Mouse (Mus musculus): ENCODE results near the gene Mettl1. TPM values are rescaled to one million over a fixed set of nuclear protein-coding genes. Genes with fewer than 3 reads are reported as not detected.
A peak's percentile ranks its signal among the peaks of the same experiment; 100 is the strongest.

Mettl1 gene
- polyA plus RNA-seq, 1 experiment = 24.3 TPM

DNA sequence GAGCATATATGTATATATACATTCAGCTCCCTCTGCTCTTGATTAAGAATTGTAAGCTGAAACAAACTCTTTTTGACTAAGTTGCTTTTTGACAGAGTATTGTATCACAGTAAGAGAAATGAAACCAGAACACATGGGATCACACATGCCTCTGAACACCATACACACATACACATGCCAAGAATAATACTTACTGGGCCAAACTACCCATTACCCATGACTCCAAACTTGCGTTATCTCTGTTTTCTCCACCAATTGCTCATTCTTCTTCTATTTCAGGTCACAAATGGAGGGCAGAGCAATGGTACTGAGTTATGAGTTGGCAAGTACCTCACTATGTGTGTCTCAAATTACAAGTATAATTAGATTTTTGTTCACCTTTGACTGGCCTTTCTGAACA, 32.8 kb downstream of the Mettl1 start:
- Histone ChIP-seq H3K27ac (ENCODE audit: insufficient read depth, low read length) (no peak overlapping the region), H3K4me1 (ENCODE audit: control insufficient read depth, insufficient read depth, low read length) (0 out of 2 replicates have a peak, but pooled peaks cover 1% of the 10 kb centered on the region), H3K4me3 (ENCODE audit: insufficient read depth, low read length) (no peak overlapping the region)
- no peak for TF ChIP-seq CTCF (IDR thresholded peaks at IDR 0.05; ENCODE audit: borderline replicate concordance, insufficient read depth, low read length)
- TF ChIP-seq POLR2A (IDR thresholded peaks at IDR 0.05; ENCODE audit: low read depth, low read length) = no peak

DNA sequence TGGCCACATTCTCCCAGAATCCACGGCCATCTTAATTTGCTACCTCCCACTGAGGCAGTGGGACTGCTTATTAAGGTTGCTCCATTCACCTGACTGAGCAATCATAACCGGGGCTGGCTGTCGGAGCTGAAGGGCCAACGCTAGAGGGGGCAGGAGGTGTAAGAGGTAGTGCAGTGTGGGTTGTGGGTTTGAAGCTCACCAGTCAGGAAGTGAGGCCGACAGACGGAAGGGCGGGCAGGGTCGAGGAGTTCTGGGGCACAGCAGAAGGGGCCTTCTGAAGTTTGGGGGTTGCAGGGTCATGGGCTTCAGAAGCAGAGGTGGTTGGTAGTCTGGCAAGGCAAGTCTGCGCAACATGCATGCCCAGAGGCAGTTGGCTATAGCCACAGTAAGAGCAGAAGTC, 33.9 kb downstream of the Mettl1 start, which contains the start of gene Agap2:
Agap2 (plus strand) TSS at position 205 of the 400 bp plus-strand sequence.
- TF ChIP-seq POLR2A (IDR thresholded peaks at IDR 0.05; ENCODE audit: low read depth, low read length) (no peak), CTCF (IDR thresholded peaks at IDR 0.05; ENCODE audit: borderline replicate concordance, insufficient read depth, low read length) (no peak)
- 0 out of 2 replicates have a peak, but pooled peaks cover 1% of the 10 kb centered on the region for H3K4me1 ChIP-seq (ENCODE audit: control insufficient read depth, insufficient read depth, low read length)
- H3K4me3 ChIP-seq (ENCODE audit: insufficient read depth, low read length) = no peak within 1 kb of the TSS
- no peak within 1 kb of the TSS for H3K27ac ChIP-seq (ENCODE audit: insufficient read depth, low read length)

DNA sequence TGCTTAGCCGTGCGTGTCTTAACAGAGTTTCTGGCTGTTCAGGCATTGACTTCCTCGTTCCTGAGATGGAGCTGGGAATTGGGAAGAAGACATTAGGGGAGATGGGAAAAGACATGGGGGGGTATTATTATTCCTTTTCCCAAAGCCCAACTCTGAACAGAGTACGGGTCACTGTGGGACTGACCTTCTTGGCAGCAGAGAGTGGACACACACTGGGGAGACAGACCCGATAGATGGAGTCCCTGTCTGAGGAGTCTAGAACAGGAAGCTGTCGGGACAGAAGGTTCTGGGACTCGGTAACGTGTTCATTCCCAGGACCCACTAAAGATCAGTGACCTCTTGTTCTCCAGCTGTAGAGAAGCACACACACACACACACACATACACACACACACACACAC, 34.4 kb downstream of the Mettl1 start:
- no peak overlapping the region for H3K27ac ChIP-seq (ENCODE audit: insufficient read depth, low read length)
- H3K4me3 ChIP-seq (ENCODE audit: insufficient read depth, low read length) = no peak overlapping the region
- 0 out of 2 replicates have a peak, but pooled peaks cover 1% of the 10 kb centered on the region for H3K4me1 ChIP-seq (ENCODE audit: control insufficient read depth, insufficient read depth, low read length)
- no peak for TF ChIP-seq POLR2A (IDR thresholded peaks at IDR 0.05; ENCODE audit: low read depth, low read length)
- TF ChIP-seq CTCF (IDR thresholded peaks at IDR 0.05; ENCODE audit: borderline replicate concordance, insufficient read depth, low read length) = no peak

DNA sequence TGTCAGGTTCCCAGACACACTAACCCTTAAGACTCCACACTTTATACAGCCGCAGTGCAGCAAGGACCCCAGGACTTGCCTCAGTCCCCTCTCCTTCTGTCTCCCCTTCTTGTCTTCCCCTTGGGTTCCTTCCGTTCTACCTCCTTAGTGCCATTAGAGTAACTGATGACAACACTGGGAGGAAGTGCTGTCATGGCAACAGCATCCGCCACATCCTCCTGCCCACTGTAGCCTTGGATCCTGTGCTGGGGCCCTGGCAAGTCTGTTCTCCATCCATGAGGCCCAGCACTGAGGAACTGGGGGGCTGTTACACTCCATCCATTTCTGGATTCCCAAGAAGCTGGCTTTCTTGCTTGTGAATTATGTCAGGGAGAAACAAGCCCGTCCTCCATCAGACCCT, 34.9 kb downstream of the Mettl1 start:
- H3K4me1 ChIP-seq (ENCODE audit: control insufficient read depth, insufficient read depth, low read length) = 0 out of 2 replicates have a peak, but pooled peaks cover 1% of the 10 kb centered on the region
- H3K4me3 ChIP-seq (ENCODE audit: insufficient read depth, low read length) = no peak overlapping the region
- no peak overlapping the region for H3K27ac ChIP-seq (ENCODE audit: insufficient read depth, low read length)
- no peak for TF ChIP-seq POLR2A (IDR thresholded peaks at IDR 0.05; ENCODE audit: low read depth, low read length)

DNA sequence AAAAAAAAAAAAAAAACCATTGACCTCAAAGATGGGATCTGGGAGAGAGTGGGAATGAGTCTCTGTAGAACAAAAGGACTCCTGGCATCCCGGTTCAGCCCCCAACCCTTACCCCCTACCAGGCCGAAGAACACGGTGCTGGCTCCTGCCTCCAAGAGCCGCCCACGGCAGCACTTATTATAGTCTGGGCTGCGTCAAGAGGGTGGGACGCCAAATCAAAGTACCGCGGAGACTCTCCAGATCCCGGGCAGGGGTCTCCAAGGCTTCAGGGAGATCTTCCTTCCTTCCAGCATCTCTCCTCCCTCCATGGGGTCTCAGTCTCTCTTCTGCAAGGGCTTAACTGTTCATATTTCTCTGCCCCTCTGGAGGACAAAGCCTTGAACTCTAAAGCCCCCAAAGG, 36.3 kb downstream of the Mettl1 start:
- no peak overlapping the region for H3K4me3 ChIP-seq (ENCODE audit: insufficient read depth, low read length)
- H3K27ac ChIP-seq (ENCODE audit: insufficient read depth, low read length) = no peak overlapping the region
- 0 out of 2 replicates have a peak, but pooled peaks cover 1% of the 10 kb centered on the region for H3K4me1 ChIP-seq (ENCODE audit: control insufficient read depth, insufficient read depth, low read length)
- TF ChIP-seq CTCF (IDR thresholded peaks at IDR 0.05; ENCODE audit: borderline replicate concordance, insufficient read depth, low read length) (no peak), POLR2A (IDR thresholded peaks at IDR 0.05; ENCODE audit: low read depth, low read length) (no peak)

DNA sequence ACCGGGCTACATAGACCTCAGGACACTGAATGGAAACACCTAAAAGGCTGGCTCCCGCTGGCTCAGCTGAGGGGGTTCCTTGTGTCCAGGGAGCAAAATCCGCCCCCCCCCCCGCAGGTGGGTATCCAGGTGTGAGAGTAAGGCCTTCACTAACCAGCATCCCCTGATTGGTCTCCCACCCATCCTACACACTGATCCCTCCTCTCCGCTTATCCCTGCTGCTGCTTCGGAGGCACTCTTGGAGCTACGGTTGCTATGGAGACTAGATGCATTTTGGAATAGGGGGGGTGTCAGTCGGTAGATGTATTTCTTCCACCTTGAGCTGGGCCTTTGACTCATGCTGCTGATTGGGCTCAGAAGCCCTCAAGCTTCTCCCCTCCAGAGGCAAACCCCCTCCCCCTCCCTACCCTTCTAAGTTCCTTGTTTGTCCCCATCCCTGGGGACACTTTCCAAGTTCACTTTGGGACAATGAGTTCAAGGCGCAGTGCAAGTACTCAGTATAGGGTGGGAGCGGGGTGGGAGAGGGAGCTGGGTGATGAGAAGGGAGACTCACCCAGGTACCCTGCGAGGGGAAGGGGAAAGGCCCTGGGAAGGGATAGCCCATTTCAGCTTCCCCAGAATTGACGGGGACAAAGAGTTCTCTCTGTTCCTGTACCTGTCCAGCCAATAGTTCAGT, 36.9 kb downstream of the Mettl1 start:
- TF ChIP-seq POLR2A (IDR thresholded peaks at IDR 0.05; ENCODE audit: low read depth, low read length) = no peak
- TF ChIP-seq CTCF (IDR thresholded peaks at IDR 0.05; ENCODE audit: borderline replicate concordance, insufficient read depth, low read length) = no peak
- H3K27ac ChIP-seq (ENCODE audit: insufficient read depth, low read length) = no peak overlapping the region
- H3K4me3 ChIP-seq (ENCODE audit: insufficient read depth, low read length) = no peak overlapping the region
- H3K4me1 ChIP-seq (ENCODE audit: control insufficient read depth, insufficient read depth, low read length) = 0 out of 2 replicates have a peak, but pooled peaks cover 1% of the 10 kb centered on the region

- H3K27ac ChIP-seq (ENCODE audit: insufficient read depth, low read length) = no peak overlapping the region
- 0 out of 2 replicates have a peak, but pooled peaks cover 1% of the 10 kb centered on the region for H3K4me1 ChIP-seq (ENCODE audit: control insufficient read depth, insufficient read depth, low read length)
- TF ChIP-seq CTCF (IDR thresholded peaks at IDR 0.05; ENCODE audit: borderline replicate concordance, insufficient read depth, low read length) (no peak), POLR2A (IDR thresholded peaks at IDR 0.05; ENCODE audit: low read depth, low read length) (no peak)
- H3K4me3 ChIP-seq (ENCODE audit: insufficient read depth, low read length) = peak overlapping the region; percentile 7; the same call in 1 of the 2 replicates
Observed at GRCm38 (mm10) chr10:127078677-127079575, 37.7 kb downstream of the Mettl1 start.

DNA sequence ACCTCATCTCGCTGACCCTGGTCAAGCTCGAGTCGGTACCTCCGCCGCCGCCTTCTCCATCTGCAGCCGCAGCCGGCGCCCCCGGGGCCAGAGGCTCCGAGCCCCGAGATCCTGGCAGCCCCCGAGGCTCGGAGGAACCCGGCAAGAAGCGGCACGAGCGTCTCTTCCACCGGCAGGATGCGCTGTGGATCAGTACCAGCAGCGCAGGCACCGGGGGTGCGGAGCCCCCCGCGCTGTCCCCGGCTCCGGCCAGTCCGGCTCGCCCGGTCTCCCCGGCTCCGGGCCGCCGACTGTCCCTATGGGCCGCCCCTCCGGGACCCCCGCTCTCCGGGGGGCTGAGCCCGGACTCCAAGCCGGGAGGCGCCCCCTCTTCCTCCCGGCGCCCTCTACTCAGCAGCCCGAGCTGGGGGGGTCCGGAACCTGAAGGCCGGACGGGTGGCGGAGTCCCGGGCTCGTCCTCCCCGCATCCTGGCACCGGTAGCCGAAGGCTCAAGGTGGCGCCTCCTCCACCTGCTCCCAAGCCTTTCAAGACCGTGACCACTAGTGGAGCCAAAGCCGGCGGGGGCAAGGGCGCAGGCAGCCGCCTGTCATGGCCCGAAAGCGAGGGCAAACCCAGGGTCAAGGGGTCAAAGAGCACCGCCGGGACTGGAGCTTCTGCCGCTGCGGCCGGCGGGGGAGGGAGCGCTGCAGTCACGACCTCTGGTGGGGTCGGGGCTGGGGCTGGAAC, 38.6 kb downstream of the Mettl1 start:
- no peak overlapping the region for H3K27ac ChIP-seq (ENCODE audit: insufficient read depth, low read length)
- no peak overlapping the region for H3K4me3 ChIP-seq (ENCODE audit: insufficient read depth, low read length)
- H3K4me1 ChIP-seq (ENCODE audit: control insufficient read depth, insufficient read depth, low read length) = 0 out of 2 replicates have a peak, but pooled peaks cover 1% of the 10 kb centered on the region
- TF ChIP-seq CTCF (IDR thresholded peaks at IDR 0.05; ENCODE audit: borderline replicate concordance, insufficient read depth, low read length) (0 out of 2 replicates have a peak, but pooled peaks have one; percentile 16), POLR2A (IDR thresholded peaks at IDR 0.05; ENCODE audit: low read depth, low read length) (no peak)

Data from embryonic fibroblast, embryonic 13.5 days (primary cell).